In genomic region chr5:3989608-3990007, GRCm38 (mm10) we compare ENCODE assay signal across 10 mouse cellular contexts.
"Had no signal": no experiment of that assay in that cellular context is flagged by ENCODE, and none has a peak within 500 bp of the region (broad histone marks: within the 10 kb centered on the region; RNA-seq: fewer than 3 reads in every experiment).

No protein-coding gene starts in this region.

- H3K27me3 ChIP-seq: megakaryocyte, embryonic 14.5 days; midbrain, embryonic 13.5 days; neural tube, embryonic 12.5 days had no signal

- DNase-seq: kidney, adult 18-20 months; kidney, postnatal 10 days; lung, embryonic 14.5 days; lung, postnatal 10 days; spleen, adult 18-20 months; thymus, postnatal 36 days had no signal

- H3K4me3 ChIP-seq: limb, embryonic 10.5 days; megakaryocyte, embryonic 14.5 days; midbrain, embryonic 13.5 days; neural tube, embryonic 12.5 days had no signal
